Mouse (Mus musculus) heart, adult 2 months (tissue): ENCODE measurements around the gene Tnfsf11. TPM values are rescaled to one million over a fixed set of nuclear protein-coding genes. Genes with fewer than 3 reads are reported as not detected.
A peak's percentile ranks its signal among the peaks of the same experiment; 100 is the strongest.

Source experiments
- DNase-seq, 2 experiments: peaks; one replicate each; pipeline ENCODE4 v3.0.0; 2021
- H3K27ac ChIP-seq: fragments of 200-600 bp; 2 replicates; pipeline ENCODE4 v1.8.1; 2022
- H3K27me3 ChIP-seq: fragments of 200-500 bp; 2 replicates; pipeline ENCODE4 v1.6.1; 2012; ENCODE audit warnings: mild to moderate bottlenecking, low read length, inconsistent platforms, mixed read lengths; ENCODE audit not compliant: control insufficient read depth, insufficient read depth
- H3K36me3 ChIP-seq: fragments of 200-500 bp; 2 replicates; pipeline ENCODE4 v1.6.1; 2012; ENCODE audit warnings: low read length, inconsistent platforms; ENCODE audit not compliant: control insufficient read depth, insufficient read depth
- H3K4me1 ChIP-seq: fragments of 200-500 bp; 2 replicates; pipeline ENCODE4 v1.6.1; 2011; ENCODE audit warnings: low read length; ENCODE audit not compliant: control insufficient read depth, insufficient read depth
- H3K4me3 ChIP-seq: fragments of 200-600 bp; 2 replicates; pipeline ENCODE4 v1.8.1; 2022
- H3K79me2 ChIP-seq: fragments of 200-500 bp; replicated peaks from 2 replicates; pipeline ENCODE4 v1.6.1; 2012; ENCODE audit warnings: mild to moderate bottlenecking, inconsistent platforms, low read length, moderate library complexity, mixed read lengths; ENCODE audit not compliant: control insufficient read depth, insufficient read depth
- H3K9ac ChIP-seq: fragments of 200-500 bp; 2 replicates; pipeline ENCODE4 v1.6.1; 2012; ENCODE audit warnings: low read depth, mild to moderate bottlenecking, control low read depth, inconsistent platforms, low read length, mixed read lengths
- CTCF ChIP-seq: fragments of 200-600 bp; IDR thresholded peaks from 2 replicates; pipeline ENCODE4 v1.8.1; 2022; ENCODE audit warnings: antibody characterized with exemption, mild to moderate bottlenecking, moderate library complexity
- EP300 ChIP-seq: fragments of 200-500 bp; IDR thresholded peaks from 2 replicates; pipeline ENCODE4 v1.6.1; 2011; ENCODE audit warnings: low read depth, low read length, control low read depth; ENCODE audit not compliant: insufficient read depth
- POLR2A ChIP-seq: fragments of 200-500 bp; IDR thresholded peaks from 2 replicates; pipeline ENCODE4 v1.6.1; 2011; ENCODE audit warnings: mild to moderate bottlenecking, low read depth, low read length, control low read depth; ENCODE audit not compliant: insufficient read depth
- WGBS: fragments of 180-500 bp; shearing (Covaris S2); methylation state at CpG from one replicate; pipeline ENCODE4 v1.1.7; 2018; 5-methylcytosine and 5-hydroxymethylcytosine counted together
- intact Hi-C: fragments of 180-260 bp; cut with DNase I; formaldehyde crosslinking; loops from one replicate; pipeline ENCODE4 v1.15.1; 2025
- microRNA-seq, 2 experiments: library from miRNA; unstranded; fragments of <30 nt; microRNA quantifications; one replicate each; pipeline ENCODE4 v1.2.0; 2021
- polyA plus RNA-seq: library from polyadenylated mRNA; depleted of rRNA; stranded (reverse); fragments of >200 nt; gene quantifications from 2 replicates; pipeline ENCODE4 v1.2.3, GENCODE M21; 2012; rRNA removed
- total RNA-seq, 2 experiments: library from RNA; stranded (reverse); gene quantifications; 2 replicates each; pipeline ENCODE4 v1.2.3; 2021

Tnfsf11 gene
- total and polyA plus RNA-seq, 3 experiments, result 0.10 to 0.14 TPM; not detected in 1

DNA sequence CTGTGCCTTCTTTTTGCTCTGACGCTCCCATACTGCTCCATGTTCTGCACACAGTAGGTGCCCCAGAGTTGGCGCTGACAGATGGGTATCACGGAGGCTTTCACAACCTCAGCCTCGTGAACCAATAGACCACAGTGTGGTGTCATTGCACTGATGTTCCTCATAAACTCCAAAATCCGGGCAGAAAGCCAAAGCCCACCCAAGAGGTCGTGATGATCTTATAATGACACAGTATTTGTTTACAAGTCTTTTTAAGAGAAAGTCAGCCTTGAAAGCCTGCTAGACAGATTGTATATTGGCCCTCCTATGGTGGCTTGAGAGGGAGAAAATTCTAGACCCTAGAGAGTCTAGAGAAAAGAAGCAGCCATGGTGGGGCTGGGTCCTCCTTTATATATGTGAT, 70.6 kb downstream of the Tnfsf11 start:
- no peak overlapping the region for H3K27ac ChIP-seq
- no peaks in the 10 kb centered on the region for H3K4me1 ChIP-seq
- intact Hi-C loops, result no loop called here
- H3K4me3 ChIP-seq, result no peak overlapping the region
- no peaks in the 10 kb centered on the region for H3K79me2 ChIP-seq
- no peaks in the 10 kb centered on the region for H3K36me3 ChIP-seq
- 73% methylated on average over 6 of the region's 6 CpGs for WGBS
- no peak overlapping the region for H3K9ac ChIP-seq
- no peak for DNase-seq
- no peak for TF ChIP-seq POLR2A
- no peak for TF ChIP-seq EP300
- no peak for TF ChIP-seq CTCF
- H3K27me3 ChIP-seq, result no peaks in the 10 kb centered on the region

DNA sequence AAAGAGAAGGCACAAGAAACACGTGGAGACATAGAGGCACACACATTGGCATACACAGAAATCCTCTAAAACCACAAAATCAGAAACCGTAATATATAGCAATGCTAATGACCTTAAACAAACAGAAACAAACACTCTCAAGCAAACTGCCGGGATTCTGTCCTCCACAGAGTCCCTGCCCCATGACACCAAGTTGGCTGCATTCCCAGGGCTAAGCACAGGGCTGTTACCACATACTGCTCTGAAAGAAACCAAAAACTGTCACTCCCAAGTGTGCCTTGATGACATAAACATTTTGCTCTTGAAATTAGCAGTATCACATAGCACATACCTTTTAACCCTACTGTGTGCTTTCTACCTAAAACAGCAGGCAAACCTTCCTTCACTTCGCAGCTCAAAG, 71.7 kb downstream of the Tnfsf11 start:
- 46% methylated on average over 4 of the region's 4 CpGs for WGBS
- H3K4me3 ChIP-seq, result no peak overlapping the region
- H3K36me3 ChIP-seq, result no peaks in the 10 kb centered on the region
- no peaks in the 10 kb centered on the region for H3K27me3 ChIP-seq
- TF ChIP-seq EP300 (no peak), POLR2A (no peak), CTCF (no peak)
- no peak overlapping the region for H3K27ac ChIP-seq
- no peaks in the 10 kb centered on the region for H3K79me2 ChIP-seq
- no peak overlapping the region for H3K9ac ChIP-seq
- intact Hi-C loops, result no loop called here
- DNase-seq, result peak; percentile 27 to 28
- no peaks in the 10 kb centered on the region for H3K4me1 ChIP-seq

DNA sequence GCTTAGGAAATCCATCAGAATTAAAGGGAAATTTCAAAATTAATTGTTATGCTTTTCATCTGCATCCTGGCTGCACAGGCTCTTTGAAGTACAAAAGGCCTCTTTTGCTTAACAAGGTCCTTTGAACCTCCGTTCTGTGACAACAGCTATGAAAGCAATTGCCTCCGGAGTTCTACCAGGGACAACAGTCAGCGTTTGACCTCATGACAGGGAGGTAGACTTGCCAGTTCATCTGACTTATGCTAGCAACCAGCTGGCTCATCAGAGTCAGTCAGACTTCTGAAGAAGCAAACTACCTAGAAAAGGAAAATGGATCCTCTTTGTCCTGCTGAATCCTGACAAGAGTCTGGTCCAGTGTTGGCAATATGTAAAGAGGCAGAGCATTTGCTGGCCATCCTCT, 72.5 kb downstream of the Tnfsf11 start:
- no peaks in the 10 kb centered on the region for H3K79me2 ChIP-seq
- WGBS, result 65% methylated on average over 3 of the region's 3 CpGs
- H3K9ac ChIP-seq, result no peak overlapping the region
- intact Hi-C loops, result no loop called here
- no peak overlapping the region for H3K27ac ChIP-seq
- TF ChIP-seq EP300 (no peak), POLR2A (no peak), CTCF (no peak)
- no peak overlapping the region for H3K4me3 ChIP-seq
- DNase-seq, result no peak
- no peaks in the 10 kb centered on the region for H3K4me1 ChIP-seq
- H3K27me3 ChIP-seq, result no peaks in the 10 kb centered on the region
- no peaks in the 10 kb centered on the region for H3K36me3 ChIP-seq

DNA sequence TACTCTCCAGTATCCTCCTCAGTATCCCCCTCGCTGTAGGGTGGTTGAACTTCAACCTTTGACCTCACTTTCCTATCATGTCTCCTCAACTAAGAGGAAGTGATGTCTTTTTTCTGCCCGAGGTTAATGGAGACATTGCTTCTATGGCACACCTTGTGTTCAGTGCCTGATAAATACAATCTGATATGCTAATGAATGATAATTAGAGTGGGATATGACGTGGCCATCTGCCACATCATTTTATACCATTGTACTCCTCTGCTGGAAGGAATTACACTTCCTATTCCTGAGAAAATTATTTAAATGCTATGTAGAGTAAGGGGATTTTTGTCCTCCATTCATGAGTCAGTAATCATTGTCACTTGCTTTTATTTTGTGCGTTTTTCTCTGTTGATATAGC, 78.8 kb downstream of the Tnfsf11 start:
- H3K79me2 ChIP-seq, result no peaks in the 10 kb centered on the region
- 61% methylated on average over 4 of the region's 4 CpGs for WGBS
- no peaks in the 10 kb centered on the region for H3K4me1 ChIP-seq

More for the DNA sequence above, 78.8 kb downstream of the Tnfsf11 start:
- Histone ChIP-seq H3K27me3 (no peaks in the 10 kb centered on the region), H3K36me3 (no peaks in the 10 kb centered on the region), H3K9ac (no peak overlapping the region), H3K4me3 (no peak overlapping the region), H3K27ac (no peak overlapping the region)
- intact Hi-C loops, result no loop called here
- DNase-seq, result no peak
- TF ChIP-seq CTCF (no peak), POLR2A (no peak), EP300 (no peak)

Small RNA genes lying within 50 kb of the gene (microRNA-seq; reads per million reads assigned to microRNA genes)
- 0 reads per million in 2 experiments for gene Gm23652

Other genes with a start within 250 kb of the Tnfsf11 start
- not detected for gene Fam216b, start 219.0 kb downstream of the Tnfsf11 start, total RNA-seq
- gene Fam216b, start 219.0 kb downstream of the Tnfsf11 start, polyA plus RNA-seq, result 0.23 and 0.51 TPM in 2 replicates
- gene Akap11, start 228.8 kb upstream of the Tnfsf11 start, total RNA-seq, result 10 to 100 TPM; 31.2 to 35.5 TPM
- gene Akap11, start 228.8 kb upstream of the Tnfsf11 start, polyA plus RNA-seq, result 6.1 and 13.1 TPM in 2 replicates